Mouse (Mus musculus) bone marrow, adult 2 months (tissue): ENCODE results near the gene Gm49358.

Source experiments
- CTCF ChIP-seq: fragments of 200-500 bp; IDR thresholded peaks from 2 replicates; pipeline ENCODE4 v1.5.1; 2011; ENCODE audit warnings: low read length, control low read depth; ENCODE audit not compliant: control insufficient read depth, insufficient read depth
- POLR2A ChIP-seq: fragments of 200-500 bp; IDR thresholded peaks from 2 replicates; pipeline ENCODE4 v1.6.1; 2011; ENCODE audit warnings: low read depth, mild to moderate bottlenecking, control low read depth, low read length, borderline replicate concordance; ENCODE audit not compliant: control insufficient read depth

DNA sequence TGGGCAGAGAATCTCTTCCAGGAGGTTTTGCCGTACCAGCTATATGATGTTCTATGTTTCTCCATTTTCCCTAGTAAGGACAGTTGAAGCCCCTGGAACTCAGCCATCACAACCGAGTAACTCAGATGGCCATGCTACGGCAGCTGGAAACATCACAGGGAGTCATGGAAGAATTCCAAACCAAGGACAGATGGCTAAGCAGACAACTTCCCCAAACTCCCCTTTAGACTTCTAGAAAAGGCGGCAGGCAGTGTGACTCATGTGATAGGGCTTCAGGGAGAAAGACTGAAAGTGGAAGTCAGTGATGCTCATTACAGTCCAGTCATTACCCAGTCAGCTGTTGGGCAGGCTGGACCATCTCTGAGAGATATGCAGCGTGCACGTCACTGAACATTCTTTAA is 8.5 kb downstream of the Gm49358 start:
- no peak for TF ChIP-seq POLR2A
- no peak for TF ChIP-seq CTCF
